Mouse (Mus musculus): Measurements from ENCODE around the gene Ell2. TPM values are rescaled to one million over a fixed set of nuclear protein-coding genes. Genes with fewer than 3 reads are reported as not detected.

The Ell2 gene
- polyA plus RNA-seq, 3 experiments from 2014 or later = 4.5 to 6.7 (median 5.4) TPM

- no peak for ATAC-seq
Measured at GRCm38 (mm10) chr13:75733594-75734161, 27.1 kb downstream of the Ell2 start.

DNA sequence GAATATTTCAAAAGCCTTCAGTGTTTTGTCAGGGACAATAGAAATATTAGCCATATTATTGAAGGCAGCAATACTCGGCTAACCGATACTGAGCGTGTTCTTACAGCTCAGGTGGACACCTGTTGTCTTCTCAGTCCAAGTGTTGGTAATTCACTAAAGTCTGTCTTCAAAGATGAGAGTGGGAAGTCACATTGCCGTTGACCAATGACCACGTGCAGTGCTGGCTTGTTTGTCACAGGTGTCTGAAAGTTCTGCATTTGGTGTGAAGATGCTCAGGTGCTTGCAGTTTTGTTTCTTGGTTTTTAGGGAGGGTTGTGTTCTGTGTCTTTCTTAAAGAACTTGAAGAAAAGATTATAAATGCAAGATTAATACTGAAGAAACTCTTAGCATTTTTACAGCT lies 27.7 kb downstream of the Ell2 start:
- ATAC-seq = no peak

GRCm38 (mm10) chr13:75735606-75736005 lies 29.0 kb downstream of the Ell2 start:
- ATAC-seq = no peak

GRCm38 (mm10) chr13:75737991-75738390 lies 31.4 kb downstream of the Ell2 start:
- ATAC-seq = no peak

DNA sequence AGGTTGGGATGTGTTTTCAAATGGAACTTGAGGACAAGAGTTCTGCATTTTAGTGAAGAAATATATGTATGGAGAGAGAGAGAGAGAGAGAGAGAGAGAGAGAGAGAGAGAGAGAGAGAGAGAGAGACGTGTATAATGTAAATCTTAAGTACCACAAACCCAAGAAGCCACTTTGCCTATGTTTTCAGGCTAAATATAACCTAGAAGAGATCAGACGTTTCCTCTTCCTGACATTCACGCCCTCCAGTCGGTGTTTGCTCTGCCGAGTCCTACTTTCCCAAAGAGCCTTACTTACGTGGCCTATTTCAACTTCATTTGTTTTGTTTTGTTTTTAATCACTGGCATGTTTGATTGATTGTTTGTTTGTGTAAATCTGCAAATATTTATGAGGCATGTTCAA lies 32.0 kb downstream of the Ell2 start:
- ATAC-seq = no peak

DNA sequence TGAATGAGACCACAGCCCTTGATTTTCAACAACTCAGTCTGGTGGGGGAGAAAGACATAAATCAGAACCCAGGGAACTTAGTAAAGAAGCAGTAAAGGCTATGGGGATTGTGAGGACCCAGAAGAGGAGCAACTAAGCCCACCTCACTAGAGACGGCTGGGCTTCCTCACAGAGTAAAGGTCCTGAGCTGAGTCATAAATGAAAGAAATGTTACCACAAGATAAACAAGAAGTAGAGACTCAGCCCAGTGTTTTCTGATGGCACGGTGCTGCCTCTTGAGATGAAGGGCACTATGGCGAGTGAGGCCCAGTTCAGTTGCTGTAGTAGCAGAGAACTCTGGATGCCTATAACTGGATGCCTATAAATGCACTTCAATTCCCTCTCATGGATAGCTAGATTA lies 32.4 kb downstream of the Ell2 start:
- ATAC-seq = no peak

- no peak for ATAC-seq
Measured at GRCm38 (mm10) chr13:75740018-75740417, 33.5 kb downstream of the Ell2 start.

- ATAC-seq = no peak
Measured at GRCm38 (mm10) chr13:75741119-75741518, 34.6 kb downstream of the Ell2 start.

DNA sequence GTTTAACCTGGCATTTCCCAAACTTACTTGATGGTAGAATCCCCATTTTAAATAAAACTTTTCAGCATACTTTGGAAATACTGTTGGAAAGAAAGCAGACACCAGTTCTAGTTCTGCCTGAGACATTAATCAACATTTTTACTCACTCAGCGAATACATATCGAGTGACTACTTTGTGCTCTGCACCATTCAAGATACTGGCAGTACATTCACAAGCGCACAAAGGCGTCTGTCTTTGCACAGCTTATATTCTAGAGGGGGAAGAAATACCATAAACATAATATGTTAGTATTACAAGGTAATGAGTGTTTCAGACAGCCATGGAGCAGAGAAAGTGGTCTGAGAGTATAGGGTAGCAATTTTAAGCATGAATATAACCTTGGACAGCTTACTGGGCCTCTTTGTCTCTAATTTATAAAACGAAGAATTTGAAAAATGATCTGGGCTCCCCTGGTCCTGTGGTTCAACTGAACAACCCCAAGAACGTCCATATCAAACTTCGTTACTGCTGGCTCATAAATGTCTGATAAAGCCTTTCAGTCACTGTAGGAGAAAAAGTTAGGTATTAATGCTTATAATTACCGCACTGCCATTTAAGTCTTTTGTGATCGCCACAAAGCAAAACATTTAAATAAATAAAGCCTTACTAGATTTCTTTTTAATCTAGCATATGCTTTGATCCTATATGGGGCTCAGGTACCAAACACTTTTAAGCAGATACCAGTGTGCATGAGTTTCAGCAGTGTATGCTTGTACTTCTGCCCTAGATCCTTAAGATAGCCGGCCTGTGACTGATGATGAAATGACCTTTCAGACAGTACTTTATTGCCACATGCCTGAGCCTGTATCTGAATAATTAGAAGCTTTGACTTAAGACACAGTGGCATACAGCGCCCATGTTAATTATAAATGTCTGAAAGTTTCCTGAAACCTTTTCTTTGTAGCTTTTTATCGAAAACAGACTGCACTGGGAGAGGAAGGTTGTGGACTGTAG lies 35.5 kb downstream of the Ell2 start:
- no peak for ATAC-seq

GRCm38 (mm10) chr13:75742970-75743369 lies 36.4 kb downstream of the Ell2 start:
- no peak for ATAC-seq

- no peak for ATAC-seq
Measured at GRCm38 (mm10) chr13:75744065-75744464, 37.5 kb downstream of the Ell2 start.

DNA sequence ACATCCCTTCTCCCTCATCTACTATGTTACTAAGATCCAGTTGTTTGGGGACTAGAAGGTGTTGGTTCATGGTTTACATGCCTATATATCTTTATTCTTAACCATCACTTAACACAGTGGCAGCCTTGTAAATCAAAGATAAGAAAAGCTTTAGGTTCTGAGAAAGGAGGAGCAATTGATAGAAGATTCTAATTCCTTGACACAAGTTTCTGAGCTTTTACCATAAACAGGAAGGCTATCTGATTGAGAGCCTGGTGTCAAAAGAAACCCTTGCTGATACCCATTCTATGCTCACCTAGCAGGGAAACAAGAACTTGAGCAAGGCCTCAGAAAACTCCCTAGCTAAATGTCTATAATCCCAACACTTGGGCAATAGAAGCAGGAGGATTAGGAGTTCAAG lies 38.8 kb downstream of the Ell2 start:
- ATAC-seq = no peak

- no peak for ATAC-seq
Measured at GRCm38 (mm10) chr13:75747265-75747664, 40.7 kb downstream of the Ell2 start.

DNA sequence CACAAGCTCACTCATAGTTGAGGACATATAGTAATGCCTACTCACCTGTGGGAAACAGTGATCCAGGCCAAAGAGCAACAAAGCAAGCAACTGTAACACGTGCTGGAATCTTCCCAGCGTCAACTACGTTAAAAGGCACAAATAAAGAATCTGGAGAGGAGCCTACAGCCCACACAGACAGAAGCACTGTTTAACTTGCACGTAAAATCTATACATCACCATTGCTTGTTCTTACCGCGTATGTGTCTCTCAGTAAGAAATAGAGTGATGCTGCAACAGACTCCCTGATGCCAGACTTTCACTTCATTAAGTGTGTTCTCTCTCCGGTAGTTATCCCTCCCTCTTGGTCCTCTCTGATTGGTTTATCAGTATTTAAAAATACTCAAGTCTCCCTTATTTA lies 42.1 kb downstream of the Ell2 start:
- ATAC-seq = no peak

DNA sequence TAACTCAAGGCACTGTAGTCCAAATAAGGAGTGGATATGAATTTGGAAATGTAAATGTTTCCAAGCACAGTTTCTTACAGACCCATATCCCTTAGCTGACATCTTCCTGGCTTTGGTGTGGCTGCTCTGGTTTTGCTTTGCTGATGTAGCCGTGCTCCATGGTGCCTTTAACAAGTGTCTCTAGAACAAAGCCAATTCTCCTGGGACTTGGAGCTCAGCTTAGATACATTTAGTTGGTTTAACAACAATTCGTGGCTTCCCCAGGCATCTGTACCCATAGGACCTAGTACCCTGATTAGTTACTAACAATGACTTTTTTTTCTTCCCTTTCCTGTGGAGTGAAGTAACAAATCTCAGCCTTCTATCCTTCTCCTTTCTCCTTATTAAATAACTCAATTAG lies 44.2 kb downstream of the Ell2 start:
- ATAC-seq = no peak

DNA sequence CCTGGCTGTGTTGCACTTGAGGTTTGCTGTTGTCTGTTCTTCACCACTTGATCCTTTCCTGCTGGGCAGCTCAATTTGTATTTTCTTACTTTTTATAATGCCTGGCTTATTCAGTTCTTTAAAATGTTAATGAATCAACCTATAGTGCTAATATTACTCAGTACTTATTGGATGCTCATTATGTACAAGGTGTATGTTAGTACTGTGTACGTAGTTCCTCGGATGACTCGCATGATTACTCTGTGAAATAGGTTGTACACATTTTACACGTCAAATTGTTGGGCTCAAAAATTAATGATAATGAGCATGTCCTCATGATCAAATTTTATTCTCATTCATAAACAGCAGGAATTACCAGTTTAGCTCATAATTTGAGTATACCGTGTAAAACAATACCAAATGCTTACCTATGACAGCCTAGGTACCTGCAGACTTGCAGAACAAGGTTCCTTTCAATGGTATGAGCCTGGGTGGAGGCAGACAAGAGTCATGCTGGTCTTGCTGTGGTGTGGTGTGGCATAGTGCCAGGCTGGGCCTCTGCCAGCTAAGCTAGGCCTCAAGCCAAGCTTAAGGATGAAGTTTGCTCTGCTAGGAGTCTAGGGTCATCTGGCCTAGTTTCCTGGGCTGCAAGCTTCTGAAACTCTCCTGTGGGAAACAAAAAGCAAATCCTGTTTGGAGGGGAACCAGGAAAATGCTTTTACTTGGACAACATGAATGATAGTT lies 45.8 kb downstream of the Ell2 start:
- ATAC-seq = no peak

DNA sequence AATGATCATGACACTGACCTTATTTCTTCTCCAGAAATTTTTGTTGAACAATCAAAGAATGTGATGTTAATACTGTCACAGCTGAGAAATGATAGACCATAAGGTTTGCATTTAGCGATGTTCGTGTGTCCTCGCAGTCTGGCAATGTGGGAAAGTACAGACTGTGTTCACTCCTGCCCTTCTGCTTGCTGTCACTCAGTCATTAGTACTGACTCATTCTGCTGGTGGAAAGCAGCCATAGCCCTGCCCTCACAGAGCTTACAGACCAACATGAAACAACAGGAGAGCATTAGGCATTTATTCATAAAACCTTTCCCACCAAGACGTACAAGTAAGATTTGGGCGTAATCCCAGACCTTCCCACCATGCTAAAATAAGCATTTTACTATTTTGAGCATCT lies 47.8 kb downstream of the Ell2 start:
- ATAC-seq = no peak

DNA sequence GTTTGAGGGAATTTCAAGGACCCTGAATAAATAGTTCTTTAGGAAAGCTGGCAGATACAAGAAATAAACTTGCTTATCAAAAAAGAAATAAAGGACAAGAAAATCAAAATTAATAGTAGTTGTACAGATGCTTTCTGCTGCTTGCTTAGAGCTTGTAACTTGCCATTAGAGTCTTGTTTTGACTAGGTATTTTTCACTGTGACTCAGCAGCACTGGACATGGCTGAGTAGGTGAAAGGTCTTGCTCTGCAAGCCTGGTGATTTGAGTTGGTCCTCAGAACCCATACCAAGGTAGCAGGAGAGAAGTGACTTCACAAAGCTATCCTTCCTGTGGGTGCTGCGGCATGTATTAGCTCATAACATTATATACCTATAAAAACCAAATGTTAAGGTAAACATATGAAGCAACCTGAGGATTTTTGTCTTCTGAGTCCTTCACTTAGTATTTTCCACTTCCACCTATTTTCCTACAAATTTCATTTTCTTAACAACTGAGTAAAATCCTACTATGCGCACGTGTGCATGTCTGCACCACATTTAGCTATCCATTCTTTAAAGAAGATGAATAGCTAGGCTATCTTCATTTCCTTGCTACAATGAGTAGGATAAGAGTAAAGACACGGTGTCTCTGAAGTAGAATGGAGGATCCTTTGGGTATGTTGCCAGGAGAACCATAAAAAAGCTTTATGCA lies 54.4 kb downstream of the Ell2 start:
- ATAC-seq = no peak

DNA sequence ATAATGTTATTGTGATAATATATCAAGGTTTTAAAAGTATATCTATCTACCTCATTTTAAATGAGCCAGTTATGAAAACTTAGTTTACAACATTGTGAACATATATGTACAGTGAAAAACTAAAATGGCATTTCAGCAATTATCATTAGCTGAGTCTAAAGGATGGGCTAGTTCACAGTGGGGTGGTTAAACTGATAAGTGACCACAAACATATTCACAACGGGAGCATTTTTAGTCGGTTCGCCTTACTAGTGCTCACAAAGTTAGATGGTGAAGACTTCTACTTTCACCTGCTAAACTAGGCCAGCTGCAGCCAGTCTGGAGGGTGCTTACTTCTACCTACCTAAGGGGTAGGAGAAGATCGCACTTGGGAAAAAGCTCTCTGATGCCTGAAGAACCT lies 56.2 kb downstream of the Ell2 start:
- no peak for ATAC-seq

DNA sequence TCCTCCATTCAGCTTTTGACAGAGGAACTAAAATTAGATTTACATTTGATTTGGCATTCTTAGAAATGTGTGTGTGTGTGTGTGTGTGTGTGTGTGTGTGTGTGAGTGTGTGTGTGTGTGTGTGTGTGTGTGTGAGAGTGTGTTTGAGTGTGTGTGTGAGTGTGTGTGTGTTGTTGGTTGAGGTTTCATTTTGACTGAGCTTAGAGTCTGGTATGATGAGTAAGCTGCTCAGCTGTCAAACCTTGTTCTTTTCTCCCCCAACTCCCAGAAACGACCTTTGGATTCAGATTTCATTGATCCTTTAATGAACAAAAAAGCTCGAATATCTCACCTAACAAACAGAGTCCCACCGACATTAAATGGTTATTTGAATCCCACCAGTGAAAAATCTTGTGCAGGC lies 56.7 kb downstream of the Ell2 start:
- no peak for ATAC-seq

DNA sequence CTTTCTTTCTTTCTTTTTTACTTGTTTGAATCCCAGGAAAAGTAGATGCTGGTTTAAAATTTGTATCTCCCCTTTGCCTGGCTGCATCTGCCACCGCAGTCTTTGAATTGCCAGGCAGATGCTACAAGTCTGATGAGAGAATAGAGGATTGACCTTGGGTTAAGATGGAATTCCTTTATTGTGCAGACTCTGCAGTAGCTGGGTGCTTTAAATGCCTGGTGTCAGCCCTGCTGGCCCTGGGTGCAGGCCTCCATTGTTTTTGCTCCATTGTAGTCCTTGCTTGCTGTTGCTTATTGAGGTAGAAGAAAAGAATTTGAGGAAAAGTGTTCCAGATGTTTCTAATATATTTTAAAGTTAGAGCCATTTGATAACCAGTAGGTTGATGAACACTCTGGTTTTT lies 59.2 kb downstream of the Ell2 start:
- ATAC-seq = no peak

GRCm38 (mm10) chr13:75766238-75766637 lies 59.7 kb downstream of the Ell2 start:
- no peak for ATAC-seq

- no peak for ATAC-seq
Measured at GRCm38 (mm10) chr13:75766967-75767366, 60.4 kb downstream of the Ell2 start.
